Mouse (Mus musculus): ENCODE measurements at regions not wholly inside any gene's neighbourhood (a gene's known extent, or its start where the extent isn't known, plus 50 kb on each side); places are given as distances from the start of the nearest gene placed in this dataset.

DNA sequence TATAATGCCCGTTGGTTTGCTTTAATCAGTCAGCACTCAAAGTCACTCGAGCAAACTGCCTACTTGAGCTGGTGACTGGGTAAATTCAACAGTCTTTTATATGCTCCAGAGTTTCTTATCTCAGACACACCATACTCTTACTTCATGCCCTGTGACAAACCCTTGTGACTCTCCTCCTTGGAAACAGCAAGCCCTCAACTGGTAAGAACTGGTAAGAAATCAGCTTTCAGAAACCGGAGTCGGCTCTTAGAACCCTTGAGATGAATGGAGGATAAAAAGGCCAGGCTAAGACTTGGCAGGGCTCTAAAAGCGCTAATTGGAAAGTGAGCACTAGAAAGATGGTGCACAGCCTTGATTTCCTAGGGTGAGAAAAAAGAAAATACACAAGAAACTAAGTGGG, 360.2 kb downstream of the Ins1 start:
- H3K4me2 ChIP-seq (ENCODE audit: low read depth, low read length) = no peak overlapping the region
- 67% methylated on average over 5 of the region's 5 CpGs for WGBS
- H3K36me3 ChIP-seq (ENCODE audit: control insufficient read depth, insufficient read depth, low read length) = no peaks in the 10 kb centered on the region
- H3K9me3 ChIP-seq (ENCODE audit: control insufficient read depth, low read length) = no peaks in the 10 kb centered on the region
- no peak overlapping the region for H3K27ac ChIP-seq (replicated peaks; ENCODE audit: low read depth, low read length)
- ATAC-seq (ENCODE audit: low read depth) = no peak
- H3K27me3 ChIP-seq (replicated peaks; ENCODE audit: control insufficient read depth, insufficient read depth, low read length) = no peaks in the 10 kb centered on the region
- no peak overlapping the region for H3K9ac ChIP-seq (ENCODE audit: low read depth, low read length)
- no peak overlapping the region for H3K4me3 ChIP-seq (ENCODE audit: low read depth, low read length)
- no peaks in the 10 kb centered on the region for H3K4me1 ChIP-seq (ENCODE audit: control insufficient read depth, insufficient read depth, low read length)
- no peak for DNase-seq (ENCODE audit: low spot score)

DNA sequence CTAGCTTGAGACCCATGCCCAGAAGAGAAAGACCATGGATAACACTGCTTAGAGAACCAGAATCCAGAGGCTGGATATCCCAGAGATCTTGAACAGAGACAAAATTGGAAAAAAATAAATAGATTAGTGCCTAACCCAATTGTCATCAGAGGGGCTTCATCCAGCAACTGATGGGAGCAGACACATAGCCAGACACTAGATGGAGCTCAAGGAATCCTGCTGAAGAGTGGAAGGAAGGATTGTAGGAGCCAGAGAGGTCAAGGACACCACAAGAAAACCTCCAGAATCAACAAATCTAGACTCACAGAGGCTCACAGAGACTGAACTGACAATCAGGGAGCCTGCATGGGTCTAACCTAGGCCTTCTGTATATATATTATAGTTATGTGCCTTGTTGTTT, 359.4 kb downstream of the Ins1 start:
- Histone ChIP-seq H3K36me3 (ENCODE audit: control insufficient read depth, insufficient read depth, low read length) (no peaks in the 10 kb centered on the region), H3K4me3 (ENCODE audit: low read depth, low read length) (no peak overlapping the region), H3K27ac (replicated peaks; ENCODE audit: low read depth, low read length) (no peak overlapping the region), H3K9ac (ENCODE audit: low read depth, low read length) (no peak overlapping the region), H3K4me1 (ENCODE audit: control insufficient read depth, insufficient read depth, low read length) (no peaks in the 10 kb centered on the region), H3K27me3 (replicated peaks; ENCODE audit: control insufficient read depth, insufficient read depth, low read length) (no peaks in the 10 kb centered on the region), H3K4me2 (ENCODE audit: low read depth, low read length) (no peak overlapping the region), H3K9me3 (ENCODE audit: control insufficient read depth, low read length) (no peaks in the 10 kb centered on the region)
- DNase-seq (ENCODE audit: low spot score) (peak; percentile 27), ATAC-seq (ENCODE audit: low read depth) (no peak)

DNA sequence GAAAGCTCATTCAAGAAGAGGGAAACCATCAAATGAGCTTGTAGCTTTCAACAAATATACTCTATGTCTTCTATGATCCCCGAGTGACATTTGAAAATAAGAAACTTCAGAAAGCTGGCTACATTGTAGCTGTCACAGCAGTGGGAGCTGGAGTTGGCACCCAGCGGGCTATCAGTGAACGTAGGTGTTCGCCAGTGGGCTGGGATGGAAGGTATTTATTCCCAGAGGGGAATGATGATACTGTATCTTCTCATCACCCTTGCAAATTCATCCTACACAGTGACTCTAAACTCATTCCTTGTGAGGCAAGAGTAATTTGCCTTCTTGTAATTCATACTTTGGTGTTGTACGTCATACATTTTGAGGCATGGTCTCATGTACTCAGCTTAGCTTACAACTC, 349.3 kb downstream of the Ins1 start:
- DNase-seq (ENCODE audit: low spot score) = no peak
- Histone ChIP-seq H3K4me2 (ENCODE audit: low read depth, low read length) (no peak overlapping the region), H3K27ac (replicated peaks; ENCODE audit: low read depth, low read length) (no peak overlapping the region), H3K4me1 (ENCODE audit: control insufficient read depth, insufficient read depth, low read length) (no peaks in the 10 kb centered on the region), H3K9ac (ENCODE audit: low read depth, low read length) (no peak overlapping the region), H3K27me3 (replicated peaks; ENCODE audit: control insufficient read depth, insufficient read depth, low read length) (no peaks in the 10 kb centered on the region), H3K4me3 (ENCODE audit: low read depth, low read length) (no peak overlapping the region), H3K36me3 (ENCODE audit: control insufficient read depth, insufficient read depth, low read length) (no peaks in the 10 kb centered on the region), H3K9me3 (ENCODE audit: control insufficient read depth, low read length) (no peaks in the 10 kb centered on the region)
- WGBS = 88% methylated on average over 5 of the region's 5 CpGs
- no peak for ATAC-seq (ENCODE audit: low read depth)

DNA sequence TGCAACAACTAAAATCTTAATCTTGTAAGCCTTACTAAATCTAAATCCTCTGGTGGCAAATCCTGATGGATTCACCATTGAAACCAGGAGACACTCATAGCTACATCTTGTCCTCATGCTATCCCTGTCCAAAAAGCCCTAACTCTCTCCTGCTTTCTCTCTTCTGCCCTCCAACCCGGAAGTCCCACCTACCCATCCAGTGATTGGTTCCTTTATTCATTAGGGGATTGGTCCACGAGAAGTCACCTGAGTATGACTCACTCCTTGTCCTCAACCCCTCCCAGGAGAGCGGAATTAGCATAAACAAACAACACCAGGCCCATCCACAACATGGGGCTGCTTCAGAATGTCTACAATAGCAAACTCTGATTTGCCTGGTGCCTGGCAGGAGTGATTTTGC, 342.8 kb downstream of the Ins1 start:
- Histone ChIP-seq H3K27me3 (replicated peaks; ENCODE audit: control insufficient read depth, insufficient read depth, low read length) (no peaks in the 10 kb centered on the region), H3K36me3 (ENCODE audit: control insufficient read depth, insufficient read depth, low read length) (no peaks in the 10 kb centered on the region), H3K4me1 (ENCODE audit: control insufficient read depth, insufficient read depth, low read length) (no peaks in the 10 kb centered on the region), H3K9me3 (ENCODE audit: control insufficient read depth, low read length) (no peaks in the 10 kb centered on the region), H3K4me3 (ENCODE audit: low read depth, low read length) (no peak overlapping the region), H3K27ac (replicated peaks; ENCODE audit: low read depth, low read length) (no peak overlapping the region), H3K4me2 (ENCODE audit: low read depth, low read length) (no peak overlapping the region), H3K9ac (ENCODE audit: low read depth, low read length) (no peak overlapping the region)
- ATAC-seq (ENCODE audit: low read depth) = no peak
- no peak for DNase-seq (ENCODE audit: low spot score)
- WGBS = 71% methylated on average over 3 of the region's 3 CpGs

DNA sequence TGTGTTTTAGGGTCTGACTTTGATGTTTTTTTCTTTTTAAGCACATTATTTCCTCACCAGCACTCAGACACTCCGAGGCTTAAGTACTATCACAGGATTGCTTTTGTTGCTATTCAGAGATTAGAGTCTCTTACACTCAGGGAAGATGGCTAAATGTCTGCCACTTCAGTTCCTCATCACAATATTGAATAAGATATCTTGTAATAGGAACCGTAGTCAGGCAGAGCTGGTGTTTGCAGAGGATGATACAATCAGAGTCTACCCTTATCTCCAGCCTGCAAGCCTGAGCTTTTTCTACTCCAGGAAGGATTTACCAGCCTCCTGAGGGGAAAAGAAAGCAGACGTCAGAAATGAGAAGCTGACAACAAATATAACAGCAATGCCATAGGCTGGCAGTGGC, 336.3 kb downstream of the Ins1 start:
- no peak overlapping the region for H3K4me2 ChIP-seq (ENCODE audit: low read depth, low read length)
- no peaks in the 10 kb centered on the region for H3K4me1 ChIP-seq (ENCODE audit: control insufficient read depth, insufficient read depth, low read length)
- no peaks in the 10 kb centered on the region for H3K27me3 ChIP-seq (replicated peaks; ENCODE audit: control insufficient read depth, insufficient read depth, low read length)
- ATAC-seq (ENCODE audit: low read depth) (no peak), DNase-seq (ENCODE audit: low spot score) (no peak)
- no peak overlapping the region for H3K27ac ChIP-seq (replicated peaks; ENCODE audit: low read depth, low read length)
- WGBS = 43% methylated on average over 3 of the region's 3 CpGs
- H3K36me3 ChIP-seq (ENCODE audit: control insufficient read depth, insufficient read depth, low read length) = no peaks in the 10 kb centered on the region
- no peak overlapping the region for H3K9ac ChIP-seq (ENCODE audit: low read depth, low read length)
- no peak overlapping the region for H3K4me3 ChIP-seq (ENCODE audit: low read depth, low read length)
- no peaks in the 10 kb centered on the region for H3K9me3 ChIP-seq (ENCODE audit: control insufficient read depth, low read length)

DNA sequence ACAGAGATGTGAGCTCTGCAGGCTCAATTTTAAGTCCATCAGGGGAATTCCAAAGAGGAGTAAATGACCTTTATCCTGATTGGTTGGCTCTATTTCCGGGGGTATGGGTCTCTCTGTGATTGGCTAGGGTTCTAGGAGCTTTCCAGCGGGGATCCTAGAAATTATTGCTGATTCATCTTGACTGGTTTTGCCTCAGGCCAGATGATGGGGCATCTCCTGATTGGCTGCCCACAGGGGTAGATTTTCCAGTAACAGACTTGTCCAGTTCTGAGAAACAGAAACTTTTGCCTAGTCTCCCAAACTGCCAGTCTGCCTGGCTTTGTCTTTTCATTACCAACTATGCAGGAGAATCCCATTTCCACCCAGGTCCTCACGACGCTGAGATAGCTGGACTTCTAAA, 301.3 kb downstream of the Ins1 start:
- Histone ChIP-seq H3K27me3 (replicated peaks; ENCODE audit: control insufficient read depth, insufficient read depth, low read length) (no peaks in the 10 kb centered on the region), H3K4me3 (ENCODE audit: low read depth, low read length) (no peak overlapping the region), H3K4me1 (ENCODE audit: control insufficient read depth, insufficient read depth, low read length) (no peaks in the 10 kb centered on the region), H3K27ac (replicated peaks; ENCODE audit: low read depth, low read length) (no peak overlapping the region), H3K36me3 (ENCODE audit: control insufficient read depth, insufficient read depth, low read length) (no peaks in the 10 kb centered on the region), H3K4me2 (ENCODE audit: low read depth, low read length) (no peak overlapping the region), H3K9me3 (ENCODE audit: control insufficient read depth, low read length) (no peaks in the 10 kb centered on the region), H3K9ac (ENCODE audit: low read depth, low read length) (no peak overlapping the region)
- ATAC-seq (ENCODE audit: low read depth) = no peak
- no peak for DNase-seq (ENCODE audit: low spot score)
- 65% methylated on average over 4 of the region's 4 CpGs for WGBS

DNA sequence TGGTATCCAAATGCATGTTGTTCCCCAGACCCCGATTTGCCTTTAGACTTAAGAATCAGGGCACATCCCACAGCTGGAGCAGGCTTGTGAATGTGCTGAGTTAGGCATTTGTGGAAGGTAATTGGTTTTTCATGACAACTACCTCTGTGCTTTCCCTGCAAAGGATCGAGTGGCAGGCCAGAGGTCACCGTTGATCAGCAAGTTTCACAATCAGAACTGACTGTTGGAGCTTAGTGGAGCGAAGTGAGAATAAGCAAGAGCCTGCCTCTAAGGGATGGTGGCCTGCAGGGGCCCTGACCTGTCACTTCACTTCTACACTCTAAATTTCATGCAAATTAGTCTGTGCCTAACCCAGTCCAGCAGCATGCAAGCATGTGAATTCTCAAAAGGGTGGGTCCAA, 270.7 kb downstream of the Ins1 start:
- WGBS = 11% methylated on average over 4 of the region's 4 CpGs
- Histone ChIP-seq H3K4me3 (ENCODE audit: low read depth, low read length) (no peak overlapping the region), H3K27ac (replicated peaks; ENCODE audit: low read depth, low read length) (no peak overlapping the region), H3K36me3 (ENCODE audit: control insufficient read depth, insufficient read depth, low read length) (no peaks in the 10 kb centered on the region), H3K9me3 (ENCODE audit: control insufficient read depth, low read length) (no peaks in the 10 kb centered on the region), H3K4me2 (ENCODE audit: low read depth, low read length) (no peak overlapping the region), H3K4me1 (ENCODE audit: control insufficient read depth, insufficient read depth, low read length) (no peaks in the 10 kb centered on the region), H3K27me3 (replicated peaks; ENCODE audit: control insufficient read depth, insufficient read depth, low read length) (no peaks in the 10 kb centered on the region), H3K9ac (ENCODE audit: low read depth, low read length) (no peak overlapping the region)
- no peak for ATAC-seq (ENCODE audit: low read depth)
- peak; percentile 26 for DNase-seq (ENCODE audit: low spot score)

DNA sequence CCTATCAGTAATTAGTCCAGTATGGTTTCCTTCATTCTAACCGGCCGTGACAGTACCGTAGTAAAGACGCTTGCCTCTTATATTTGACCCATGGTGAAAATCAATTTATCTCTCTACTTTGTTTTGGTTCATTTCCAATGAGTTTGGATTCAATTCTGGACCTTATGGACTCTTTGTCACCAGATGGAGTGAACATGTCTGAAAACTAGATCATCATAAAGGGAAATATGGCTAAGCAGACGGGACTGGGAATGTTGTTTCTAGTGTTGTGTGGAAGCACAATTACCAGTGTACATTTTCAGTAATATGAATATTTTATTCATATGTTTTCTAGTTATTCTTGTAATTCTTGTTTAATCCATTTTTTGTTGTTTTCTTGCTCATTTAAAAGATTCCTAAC, 261.4 kb downstream of the Ins1 start:
- ATAC-seq (ENCODE audit: low read depth) (no peak), DNase-seq (ENCODE audit: low spot score) (no peak)
- no peak overlapping the region for H3K4me3 ChIP-seq (ENCODE audit: low read depth, low read length)
- H3K27ac ChIP-seq (replicated peaks; ENCODE audit: low read depth, low read length) = no peak overlapping the region
- no peaks in the 10 kb centered on the region for H3K4me1 ChIP-seq (ENCODE audit: control insufficient read depth, insufficient read depth, low read length)
- H3K27me3 ChIP-seq (replicated peaks; ENCODE audit: control insufficient read depth, insufficient read depth, low read length) = no peaks in the 10 kb centered on the region
- no peak overlapping the region for H3K4me2 ChIP-seq (ENCODE audit: low read depth, low read length)
- 74% methylated on average over 5 of the region's 5 CpGs for WGBS
- no peaks in the 10 kb centered on the region for H3K9me3 ChIP-seq (ENCODE audit: control insufficient read depth, low read length)
- H3K9ac ChIP-seq (ENCODE audit: low read depth, low read length) = no peak overlapping the region
- no peaks in the 10 kb centered on the region for H3K36me3 ChIP-seq (ENCODE audit: control insufficient read depth, insufficient read depth, low read length)

DNA sequence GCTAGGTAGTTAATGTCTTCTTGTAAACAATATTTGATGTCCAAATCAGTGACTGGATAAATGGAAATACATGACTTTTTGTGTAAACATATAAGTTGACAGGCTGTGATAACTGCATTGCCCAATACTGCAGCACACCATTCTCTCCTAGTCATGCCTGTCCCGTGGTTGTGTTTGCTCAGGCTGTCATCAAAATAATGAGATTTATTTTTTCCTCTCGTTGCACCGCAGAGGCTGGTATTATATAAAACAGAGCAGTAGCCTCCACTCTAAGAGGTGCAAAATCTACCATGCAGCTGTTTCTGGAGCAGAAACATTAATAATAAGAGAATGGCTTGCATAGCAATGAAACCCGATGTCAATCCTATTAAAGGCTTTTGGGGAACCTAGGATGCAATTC, 239.2 kb downstream of the Ins1 start:
- ATAC-seq (ENCODE audit: low read depth) = no peak
- no peaks in the 10 kb centered on the region for H3K27me3 ChIP-seq (replicated peaks; ENCODE audit: control insufficient read depth, insufficient read depth, low read length)
- no peak overlapping the region for H3K4me2 ChIP-seq (ENCODE audit: low read depth, low read length)
- no peak for DNase-seq (ENCODE audit: low spot score)
- no peak overlapping the region for H3K4me3 ChIP-seq (ENCODE audit: low read depth, low read length)
- H3K4me1 ChIP-seq (ENCODE audit: control insufficient read depth, insufficient read depth, low read length) = no peaks in the 10 kb centered on the region
- WGBS = 59% methylated on average over 4 of the region's 4 CpGs
- H3K36me3 ChIP-seq (ENCODE audit: control insufficient read depth, insufficient read depth, low read length) = no peaks in the 10 kb centered on the region
- H3K9ac ChIP-seq (ENCODE audit: low read depth, low read length) = no peak overlapping the region
- 0 out of 2 replicates have a peak, but pooled peaks cover 3% of the 10 kb centered on the region for H3K9me3 ChIP-seq (ENCODE audit: control insufficient read depth, low read length)
- no peak overlapping the region for H3K27ac ChIP-seq (replicated peaks; ENCODE audit: low read depth, low read length)
